Mouse (Mus musculus): ENCODE data around the gene Tst. TPM values are rescaled to one million over a fixed set of nuclear protein-coding genes. Genes with fewer than 3 reads are reported as not detected.

Gene Tst
- total RNA-seq, 2 experiments from 2014 or later: 35.4 to 45.6 TPM

- no peak for DNase-seq (ENCODE audit: low spot score in 2 of 2)
These were observed 10.2 kb downstream of the Tst start, which contains the start of gene Tex33 for GRCm38 (mm10) chr15:78395478-78395962. Gene Tex33 (minus strand): TSS chr15:78395912.

GRCm38 (mm10) chr15:78390855-78391254 is 14.9 kb downstream of the Tst start:
- DNase-seq (ENCODE audit: low spot score in 2 of 2): no peak

GRCm38 (mm10) chr15:78385564-78385963 is 20.1 kb downstream of the Tst start:
- no peak for DNase-seq (ENCODE audit: low spot score in 2 of 2)

DNA sequence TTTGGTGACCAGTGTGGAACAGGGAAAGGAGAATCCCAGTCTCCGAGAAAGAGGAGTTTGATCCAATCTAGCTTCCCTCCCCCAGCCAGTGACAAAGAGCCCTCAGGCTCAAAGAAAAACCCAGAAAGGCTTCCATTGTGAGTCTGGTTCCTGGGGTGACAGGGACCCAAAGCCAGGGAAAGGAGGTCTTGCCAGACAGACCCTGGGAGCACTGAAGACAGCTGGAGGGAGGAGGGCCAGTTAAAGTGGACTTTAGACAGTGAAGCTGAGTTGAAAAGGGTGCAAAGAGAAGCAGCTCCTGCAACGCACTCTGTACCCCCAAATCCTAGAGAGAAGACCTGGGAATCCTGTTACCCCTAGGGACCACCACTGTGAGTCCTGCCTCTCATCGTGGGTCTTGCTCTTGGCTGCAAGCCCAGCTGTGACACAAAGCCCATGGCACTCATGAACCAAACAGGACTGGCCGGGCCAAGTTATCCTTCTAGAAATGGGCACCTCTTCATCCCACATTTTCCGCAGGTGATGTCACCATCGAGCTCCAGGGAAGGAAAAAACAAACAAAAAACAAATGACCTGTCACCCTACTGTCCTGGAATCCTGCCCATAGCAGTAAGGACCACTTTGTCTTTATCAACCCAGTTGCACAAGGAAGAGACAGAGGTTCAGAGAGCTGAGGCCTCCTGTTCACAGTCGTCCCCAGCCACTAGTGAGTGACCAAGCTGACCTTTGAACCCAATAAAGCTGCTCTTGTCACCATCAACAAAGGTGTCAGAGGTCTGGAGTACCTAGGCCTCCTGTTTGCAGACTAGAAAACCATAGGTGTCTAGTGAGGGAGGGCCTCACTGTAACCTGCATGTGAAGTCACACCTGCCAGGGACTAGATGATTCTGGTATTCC is 21.2 kb downstream of the Tst start:
- peak; percentile 60 to 74 for DNase-seq (ENCODE audit: low spot score in 2 of 2)

DNA sequence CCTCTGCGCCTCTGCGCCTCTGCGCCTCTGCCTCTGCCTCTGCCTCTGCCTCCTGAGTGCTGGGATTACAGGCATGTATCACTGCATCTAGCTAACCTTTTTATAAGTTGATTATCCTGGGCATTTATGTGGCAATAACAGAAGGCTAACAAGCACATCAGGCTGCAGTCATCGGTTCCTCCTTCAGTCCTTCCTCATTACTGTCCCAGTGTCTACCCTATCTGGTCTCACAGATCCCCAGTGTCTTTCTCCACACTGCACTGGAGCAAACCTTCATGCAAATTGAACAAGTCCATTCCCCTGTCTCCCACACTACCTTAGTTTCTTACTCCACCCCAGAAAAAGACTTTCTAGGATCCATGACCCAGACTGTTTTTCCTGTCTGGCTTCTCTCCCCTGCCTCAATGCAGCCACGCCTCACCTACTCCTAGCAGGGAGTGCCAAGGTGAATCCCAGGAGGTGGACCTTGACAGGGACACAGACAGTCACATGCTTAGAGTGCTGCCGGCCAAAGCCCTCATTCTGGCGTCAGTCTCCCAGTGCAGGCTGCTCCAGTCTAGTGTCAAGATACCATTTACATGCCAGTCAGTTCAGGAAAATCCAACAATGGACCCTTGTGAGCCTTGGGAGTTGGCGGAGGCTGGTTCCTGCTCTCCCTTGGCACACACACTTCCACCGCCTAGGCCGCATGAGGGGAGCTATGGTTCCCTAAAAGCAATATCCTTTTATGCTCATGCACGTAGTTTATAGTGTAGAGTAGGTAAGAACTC is 22.1 kb downstream of the Tst start:
- peak; percentile 45 to 78 for DNase-seq (ENCODE audit: low spot score in 2 of 2)

DNA sequence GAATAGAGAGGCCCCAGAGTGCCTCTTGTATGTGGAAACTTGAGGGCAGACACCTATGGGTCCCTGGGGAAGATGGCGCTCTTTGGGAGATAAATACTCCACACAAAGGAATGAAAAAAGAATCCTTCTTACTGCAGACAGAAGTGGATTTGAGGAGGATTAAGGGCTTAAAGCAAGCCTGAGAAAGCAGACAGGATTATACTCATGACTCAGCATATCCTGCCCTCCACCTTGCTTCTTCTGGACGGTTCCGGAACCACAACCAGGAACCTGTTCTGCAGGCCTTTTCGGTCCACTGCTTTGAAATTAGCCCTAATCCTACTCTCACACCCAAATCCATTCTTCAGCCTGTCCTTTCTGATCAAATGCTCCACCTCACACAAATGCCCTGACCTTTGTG is 23.6 kb downstream of the Tst start:
- DNase-seq (ENCODE audit: low spot score in 2 of 2): no peak

DNA sequence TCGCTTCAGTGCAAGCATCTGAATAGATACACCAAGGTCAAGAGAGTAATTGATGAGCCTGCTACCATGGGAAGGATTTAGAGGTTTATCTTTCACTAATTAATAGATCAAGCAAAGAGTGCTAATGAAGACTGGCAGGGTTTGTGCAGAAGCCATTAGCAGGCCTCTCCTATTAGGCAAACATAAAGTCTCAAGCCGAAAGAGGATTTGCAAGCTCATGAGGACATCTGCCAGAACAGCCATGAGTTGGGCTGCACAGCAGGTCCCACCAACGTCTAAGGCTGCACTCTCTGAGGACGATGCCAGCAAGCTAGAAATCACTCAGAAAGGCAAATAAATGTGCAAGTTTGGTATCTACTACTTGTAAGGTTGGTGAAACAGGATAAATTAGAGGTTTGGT is 25.0 kb downstream of the Tst start:
- DNase-seq (ENCODE audit: low spot score in 2 of 2): peak in 1 of 2 experiments; percentile 64

- DNase-seq (ENCODE audit: low spot score in 2 of 2): no peak
These were observed 25.5 kb downstream of the Tst start for GRCm38 (mm10) chr15:78380208-78380607.

DNA sequence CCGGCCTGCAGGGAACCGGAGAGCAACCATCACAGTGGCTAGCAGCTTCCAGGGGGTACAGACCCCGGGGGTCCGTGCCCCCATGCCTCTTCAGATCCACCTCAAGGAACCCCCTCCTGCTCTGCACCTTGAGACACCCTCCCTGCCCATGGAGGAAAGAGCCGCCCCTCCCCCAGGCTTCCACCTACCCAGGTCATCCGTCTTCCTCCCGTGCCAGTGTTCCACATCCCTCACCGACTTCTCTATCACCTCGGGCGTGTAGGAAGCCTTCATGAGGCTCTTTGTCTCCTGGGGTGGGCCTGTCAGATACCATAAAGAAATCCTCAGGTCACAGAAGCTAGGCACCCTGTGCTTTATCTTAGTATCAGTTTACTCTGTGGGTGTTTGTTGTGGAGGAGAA is 27.2 kb downstream of the Tst start:
- no peak for DNase-seq (ENCODE audit: low spot score in 2 of 2)

- DNase-seq (ENCODE audit: low spot score in 2 of 2): no peak
These were observed 27.8 kb downstream of the Tst start for GRCm38 (mm10) chr15:78377859-78378258.

- DNase-seq (ENCODE audit: low spot score in 2 of 2): no peak
These were observed 31.5 kb downstream of the Tst start for GRCm38 (mm10) chr15:78374204-78374603.

GRCm38 (mm10) chr15:78372796-78373195 is 32.9 kb downstream of the Tst start:
- no peak for DNase-seq (ENCODE audit: low spot score in 2 of 2)

- DNase-seq (ENCODE audit: low spot score in 2 of 2): peak in 1 of 2 experiments; percentile 70
These were observed 36.1 kb downstream of the Tst start for GRCm38 (mm10) chr15:78369641-78370040.

DNA sequence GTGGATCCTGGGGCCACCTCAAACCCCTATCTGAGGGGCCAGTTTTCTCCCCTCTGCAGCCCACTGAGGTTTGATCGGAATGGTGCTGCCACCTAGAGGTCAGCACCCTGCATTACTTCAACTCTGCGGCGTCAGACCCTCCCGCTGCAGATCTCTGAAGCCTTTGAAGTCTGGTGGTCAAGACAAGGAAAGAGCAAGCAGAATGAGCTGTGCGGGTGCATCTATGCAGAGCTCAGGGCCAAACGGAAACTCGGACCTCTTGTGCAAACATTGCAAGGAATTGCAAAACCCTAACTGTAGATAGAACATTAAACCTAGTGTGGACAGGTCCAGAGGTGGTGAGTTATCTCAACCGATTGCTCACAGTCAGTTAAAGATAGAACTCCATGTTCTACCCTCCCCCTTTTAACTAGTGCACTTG is 36.8 kb downstream of the Tst start:
- peak in 1 of 2 experiments; percentile 27 for DNase-seq (ENCODE audit: low spot score in 2 of 2)

DNA sequence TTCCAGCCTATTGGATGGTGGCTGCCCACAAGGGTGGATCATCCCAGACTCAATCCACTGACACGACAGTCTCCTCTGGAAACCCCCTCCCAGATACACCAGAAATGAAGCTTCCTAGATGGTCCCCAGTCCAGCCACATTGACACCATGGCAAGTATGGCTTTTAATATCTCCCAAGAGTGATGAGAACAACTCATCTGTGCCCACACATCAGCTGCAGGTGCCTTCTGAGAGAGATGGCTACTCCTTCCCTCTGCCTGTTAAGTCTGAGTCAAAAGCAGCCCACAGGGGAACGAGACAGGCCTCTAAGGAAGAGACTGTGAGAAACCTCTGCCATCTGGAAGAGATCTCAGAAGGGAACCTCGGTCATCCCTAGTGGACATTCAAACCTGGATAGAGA is 37.9 kb downstream of the Tst start:
- no peak for DNase-seq (ENCODE audit: low spot score in 2 of 2)

GRCm38 (mm10) chr15:78366875-78367274 is 38.8 kb downstream of the Tst start:
- no peak for DNase-seq (ENCODE audit: low spot score in 2 of 2)

DNA sequence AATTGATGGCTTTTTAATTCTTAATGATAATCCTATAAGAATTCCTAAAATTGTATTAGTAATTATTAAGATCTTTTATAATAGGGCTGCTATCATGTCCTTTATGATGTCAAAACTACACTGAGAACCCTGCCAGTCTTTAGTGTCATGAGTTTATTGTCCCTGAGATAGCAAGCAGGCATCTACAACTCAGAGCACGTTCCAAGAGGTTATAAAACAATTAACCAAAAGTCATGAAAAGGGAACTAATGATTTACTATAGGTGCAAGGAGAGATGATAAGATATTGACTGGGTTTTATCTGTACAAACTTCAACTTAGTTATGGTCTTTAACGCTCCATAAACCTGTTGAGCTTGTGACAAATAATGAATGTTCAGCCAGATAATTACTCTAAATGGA is 39.8 kb downstream of the Tst start:
- DNase-seq (ENCODE audit: low spot score in 2 of 2): no peak

DNA sequence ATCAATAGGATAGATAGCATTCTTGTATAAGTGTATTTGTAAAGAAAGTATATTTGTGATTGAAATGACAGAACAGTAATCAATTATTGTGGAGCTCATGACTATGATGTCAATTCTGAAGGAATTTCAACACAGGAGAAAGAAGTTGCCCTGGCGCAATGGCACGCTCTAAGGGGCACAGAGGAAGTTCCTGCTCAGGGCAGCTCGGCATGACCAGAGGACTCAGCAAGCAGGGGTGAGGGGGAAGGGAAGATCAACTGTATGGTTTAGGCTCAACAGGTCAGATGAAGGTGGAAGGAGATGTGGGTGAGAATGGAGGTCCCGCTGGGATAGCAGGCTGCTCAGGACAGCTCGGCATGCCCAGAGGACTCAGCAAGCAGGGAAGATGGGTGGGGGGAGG is 50.2 kb downstream of the Tst start:
- no peak for DNase-seq (ENCODE audit: low spot score in 2 of 2)

DNA sequence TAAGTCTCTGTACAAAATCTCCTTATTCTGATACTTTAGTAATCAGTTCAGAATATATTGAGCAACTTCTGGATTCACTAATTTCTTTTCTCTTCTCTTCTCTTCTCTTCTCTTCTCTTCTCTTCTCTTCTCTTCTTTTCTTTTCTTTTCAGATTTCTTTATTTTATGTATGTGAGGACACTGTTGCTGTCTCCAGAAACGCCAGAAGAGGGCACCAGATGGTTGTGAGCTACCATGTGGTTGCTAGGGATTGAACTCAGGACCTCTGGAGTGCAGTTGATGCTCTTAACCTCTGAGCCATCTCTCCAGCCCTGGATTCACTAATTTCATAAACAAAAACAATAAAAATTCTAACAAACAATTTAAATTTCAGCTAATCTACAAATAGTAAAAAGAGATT is 50.7 kb downstream of the Tst start:
- DNase-seq (ENCODE audit: low spot score in 2 of 2): peak; percentile 42 to 66

- no peak for DNase-seq (ENCODE audit: low spot score in 2 of 2)
These were observed 54.0 kb downstream of the Tst start for GRCm38 (mm10) chr15:78351586-78352165.

Data from layer of hippocampus, postnatal 14 days (tissue).